Mouse (Mus musculus): ENCODE results near the gene Adgb. TPM values are rescaled to one million over a fixed set of nuclear protein-coding genes. Genes with fewer than 3 reads are reported as not detected.
A peak's percentile ranks its signal among the peaks of the same experiment; 100 is the strongest.
"Not testable (repeated sequence)": the region's sequence is repeated elsewhere in the genome, so short reads cannot be mapped to it uniquely, and the experiment has no call there.

Adgb gene
- 1 to 10 TPM in 1 of 2 experiments, under 1 TPM in 1; 0.80 to 1.1 TPM for total RNA-seq (2021)
- long read RNA-seq, experiment 1, result 0 reads
- long read RNA-seq, experiment 2, result 0 reads

DNA sequence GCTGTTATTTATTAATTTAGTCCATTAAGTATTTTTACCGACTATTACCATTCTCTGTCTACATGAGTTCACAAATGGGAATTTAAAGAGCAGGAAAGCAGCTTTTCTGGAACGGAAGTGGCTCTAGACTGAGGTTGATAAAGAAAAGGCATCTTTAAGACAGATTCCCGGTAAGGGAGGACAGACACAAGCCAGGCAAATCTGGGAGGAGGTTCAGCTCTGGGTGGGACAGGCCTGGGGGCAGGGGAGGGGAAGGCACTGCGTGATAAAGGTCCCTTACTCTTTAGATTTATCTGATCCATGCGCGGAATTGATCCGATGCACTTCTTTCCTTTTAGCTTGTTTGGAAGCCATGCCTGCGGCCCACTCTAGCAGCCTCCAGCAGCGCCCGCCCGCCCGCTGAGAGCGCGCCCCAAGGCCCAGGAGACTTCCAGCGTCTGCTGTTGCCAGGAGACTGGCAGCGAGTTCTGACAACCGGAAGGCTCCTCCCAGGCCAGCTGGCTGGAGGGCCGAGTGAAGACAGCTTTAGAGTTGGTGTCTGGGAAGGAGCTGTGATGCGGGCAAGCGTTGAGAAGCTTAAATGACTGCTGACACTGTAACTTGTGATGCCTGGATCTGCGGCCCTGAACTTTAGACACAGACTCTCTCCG lies at the start of gene Adgb:
Gene Adgb, minus strand, starts transcription at position 366 of the 650 bp plus-strand sequence.
- DNase-seq (ENCODE audit: low spot score in 2 of 2), result peak; percentile 35 to 47

DNA sequence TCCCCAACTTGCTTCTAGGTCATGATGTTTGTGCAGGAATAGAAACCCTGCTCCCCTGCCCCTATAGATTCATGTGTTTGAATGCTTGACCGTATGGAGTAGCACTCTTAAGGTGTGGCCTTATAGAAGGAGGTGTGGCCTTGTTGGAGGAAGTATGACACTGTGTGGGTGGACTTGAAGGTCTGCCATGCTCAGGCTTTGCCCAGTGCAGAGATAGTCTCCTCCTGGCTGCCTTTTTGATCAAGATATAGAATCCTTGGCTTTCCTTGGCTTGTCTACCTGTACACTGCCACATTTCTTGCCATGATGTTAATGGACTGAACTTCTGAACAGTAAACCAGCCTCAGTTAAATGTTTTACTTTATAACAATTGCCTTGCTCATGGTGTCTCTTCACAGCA lies 8.0 kb upstream of the Adgb start:
- no peak for DNase-seq (ENCODE audit: low spot score in 2 of 2)

DNA sequence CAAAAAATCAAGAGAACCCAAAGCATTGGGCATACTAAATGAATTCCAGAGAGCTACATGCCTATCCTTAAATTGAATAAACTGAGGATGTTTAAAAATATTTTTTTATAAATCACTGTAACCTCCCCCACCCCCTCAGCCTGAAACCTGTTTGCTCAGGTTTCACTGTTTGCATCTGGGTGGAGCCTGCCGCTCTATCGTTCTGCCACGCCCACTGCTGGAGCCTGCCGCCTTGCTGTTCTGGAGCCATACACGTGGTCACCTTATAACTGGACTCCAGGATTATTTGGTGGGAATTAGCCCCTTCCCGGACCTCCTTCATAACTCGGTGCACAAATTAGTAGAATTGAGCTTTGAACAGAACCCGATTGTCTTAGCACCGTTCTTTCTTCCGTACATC lies 5.3 kb upstream of the Adgb start:
- DNase-seq (ENCODE audit: low spot score in 2 of 2), result not testable (repeated sequence)

DNA sequence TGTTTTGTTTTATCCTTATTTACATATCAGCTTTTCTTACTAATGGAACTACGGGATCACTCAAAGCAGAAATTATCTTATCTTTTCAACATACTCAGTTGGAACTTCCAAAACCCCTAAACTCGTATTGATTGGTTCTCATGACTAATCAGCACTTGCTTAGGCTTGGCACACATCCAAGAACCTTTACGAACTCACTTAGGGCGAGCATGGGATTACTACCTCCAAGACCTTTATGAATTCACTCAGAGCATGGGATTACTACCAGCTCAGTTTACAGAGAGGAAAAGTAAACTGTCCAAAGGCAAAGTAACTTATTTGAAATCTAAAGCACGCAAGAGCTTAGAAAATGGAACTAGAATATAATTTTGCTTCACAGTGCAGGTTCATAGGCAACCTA lies 4.8 kb upstream of the Adgb start:
- DNase-seq (ENCODE audit: low spot score in 2 of 2), result no peak

DNA sequence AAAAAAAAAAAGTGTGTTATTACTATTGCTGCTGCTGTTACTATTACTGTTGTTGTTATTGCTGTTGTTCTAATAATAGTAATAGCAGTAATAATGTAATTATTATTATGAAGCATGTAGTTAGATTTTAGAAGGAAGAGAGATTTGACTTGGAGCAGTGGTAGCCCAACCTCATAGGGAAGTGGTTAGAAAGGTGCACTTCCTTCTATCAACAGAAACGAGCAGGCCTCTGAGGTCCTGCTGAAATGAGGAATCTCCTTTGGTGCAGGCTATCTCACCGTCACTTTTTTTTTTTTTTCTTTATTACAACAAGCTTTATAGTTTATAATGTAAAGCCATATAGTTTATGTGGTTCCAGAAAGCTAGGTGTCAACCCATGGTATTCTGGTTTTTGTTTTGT lies 4.4 kb upstream of the Adgb start:
- DNase-seq (ENCODE audit: low spot score in 2 of 2), result no peak

DNA sequence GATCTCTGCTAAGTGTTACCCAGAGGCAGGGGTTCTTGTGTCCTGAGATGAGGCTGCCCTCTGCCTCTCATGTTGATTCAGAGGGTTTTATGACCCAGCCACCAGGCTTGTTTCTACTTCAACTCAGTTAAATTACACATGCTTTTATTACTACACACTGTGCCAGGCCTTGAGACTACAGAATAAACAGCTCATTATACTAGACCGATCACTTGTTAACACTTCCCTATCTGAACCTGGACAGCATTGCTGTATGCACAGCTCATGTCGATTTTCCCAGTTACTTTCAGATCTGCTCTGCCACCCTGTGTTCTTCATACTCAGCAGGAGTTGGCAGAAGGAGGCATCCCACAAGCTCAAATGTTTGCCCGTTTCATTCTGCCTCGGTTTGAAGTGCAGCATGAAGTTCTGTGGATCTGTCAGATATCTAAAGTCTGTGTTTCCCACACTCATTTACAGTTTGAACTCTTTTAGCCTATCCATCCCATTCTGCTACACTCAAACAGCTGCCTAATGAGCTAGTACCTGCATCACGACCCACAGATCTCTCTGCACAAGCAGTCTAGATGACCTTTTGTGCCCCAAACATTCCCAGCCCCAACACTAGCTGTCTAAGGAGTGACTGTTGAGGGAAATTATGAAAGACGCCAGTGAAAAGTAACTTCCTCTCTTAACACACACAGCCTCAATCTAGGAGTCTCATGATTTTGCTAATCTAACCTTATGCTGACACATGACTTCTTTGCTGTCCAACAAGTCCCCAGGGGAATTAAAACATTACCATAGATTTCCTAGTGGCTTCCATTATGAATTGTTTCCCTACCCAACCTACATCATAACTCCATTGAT lies 3.2 kb downstream of the Adgb start:
- DNase-seq (ENCODE audit: low spot score in 2 of 2), result no peak

DNA sequence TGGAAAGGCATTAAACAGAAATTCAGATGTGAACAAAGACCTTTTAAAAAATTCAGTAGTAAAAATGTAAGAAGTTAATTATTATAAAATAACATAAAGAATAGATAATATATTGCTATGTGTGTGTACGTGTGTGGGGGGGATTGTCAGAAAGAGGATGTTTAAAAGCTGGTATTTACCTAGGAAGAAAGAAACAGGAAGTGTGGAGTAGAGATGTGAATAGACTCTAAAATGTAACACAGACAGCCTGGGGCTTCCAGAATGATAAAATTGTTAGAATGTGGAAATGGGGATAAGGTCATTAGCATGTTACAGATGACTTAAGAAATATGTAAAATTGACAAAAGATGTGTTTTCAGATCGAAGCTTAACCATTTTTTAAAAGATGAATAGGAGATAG lies 12.0 kb downstream of the Adgb start:
- DNase-seq (ENCODE audit: low spot score in 2 of 2), result no peak

DNA sequence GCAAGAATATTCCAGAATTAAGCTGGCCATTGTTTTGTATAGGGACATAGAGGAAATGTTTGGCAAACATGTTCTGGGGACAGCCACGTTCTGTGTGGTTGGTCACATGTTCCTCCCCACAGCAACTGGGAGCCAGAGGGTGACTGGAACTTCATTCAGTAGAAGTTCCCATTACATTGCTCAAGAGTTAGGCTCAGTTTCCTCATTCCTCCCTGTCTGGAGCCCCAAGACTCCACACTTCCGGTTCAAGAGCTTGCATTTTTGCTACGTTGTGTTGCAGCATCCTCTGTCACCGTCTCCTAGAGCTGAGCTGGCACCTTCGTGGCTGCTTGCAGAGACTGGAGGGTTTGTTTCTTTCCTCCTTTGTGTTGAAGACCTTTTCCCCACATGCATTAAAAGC lies 15.1 kb downstream of the Adgb start:
- DNase-seq (ENCODE audit: low spot score in 2 of 2), result no peak

DNA sequence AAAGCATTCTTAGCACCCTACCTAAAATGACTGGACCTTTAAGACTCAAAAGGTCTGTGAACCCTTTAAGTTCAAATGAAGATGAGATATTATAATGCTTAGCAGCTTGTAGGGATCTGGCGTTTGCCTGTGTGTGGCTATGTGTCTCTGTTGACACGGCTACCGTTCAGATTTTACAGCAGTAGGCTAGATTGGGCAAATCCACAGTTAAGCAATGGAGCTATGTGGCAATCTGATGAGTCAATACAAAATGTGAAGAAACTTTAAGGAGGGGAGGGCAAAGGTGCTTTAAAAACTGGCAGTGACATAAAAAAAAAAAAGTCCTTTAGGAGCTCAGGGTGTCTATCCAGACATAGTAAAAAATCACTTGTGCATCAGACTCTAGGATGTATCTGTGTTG lies 23.1 kb downstream of the Adgb start:
- peak in 1 of 2 experiments; percentile 39 for DNase-seq (ENCODE audit: low spot score in 2 of 2)

DNA sequence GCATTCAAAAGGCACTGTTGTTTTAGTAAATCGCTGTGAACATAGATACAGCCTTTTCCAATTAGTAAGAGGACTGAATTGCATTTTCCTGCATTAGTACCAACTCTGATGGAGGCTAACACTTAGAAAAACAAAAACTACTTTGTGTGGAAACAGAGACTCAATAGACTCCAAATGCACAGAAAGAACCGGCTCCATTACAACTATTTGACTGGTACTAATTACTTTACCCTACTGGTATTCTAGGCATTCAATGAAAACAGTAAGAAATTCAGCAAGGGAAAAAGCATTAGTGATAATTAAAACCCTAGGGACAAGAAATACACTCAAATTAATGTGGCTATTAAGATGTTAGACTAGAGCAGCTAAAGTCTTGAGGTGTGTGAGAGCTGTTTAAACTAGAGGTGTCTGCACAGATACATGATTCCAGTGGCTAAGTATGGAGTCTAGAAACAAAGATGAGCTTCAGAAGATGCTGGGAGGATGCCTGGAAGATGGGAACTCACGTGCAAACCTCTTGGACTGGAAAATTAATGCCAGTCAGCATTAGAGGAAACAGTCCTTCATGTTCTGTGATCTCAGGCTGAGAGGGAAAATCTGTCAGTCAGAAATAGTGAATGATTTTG lies 27.2 kb downstream of the Adgb start:
- DNase-seq (ENCODE audit: low spot score in 2 of 2), result no peak

DNA sequence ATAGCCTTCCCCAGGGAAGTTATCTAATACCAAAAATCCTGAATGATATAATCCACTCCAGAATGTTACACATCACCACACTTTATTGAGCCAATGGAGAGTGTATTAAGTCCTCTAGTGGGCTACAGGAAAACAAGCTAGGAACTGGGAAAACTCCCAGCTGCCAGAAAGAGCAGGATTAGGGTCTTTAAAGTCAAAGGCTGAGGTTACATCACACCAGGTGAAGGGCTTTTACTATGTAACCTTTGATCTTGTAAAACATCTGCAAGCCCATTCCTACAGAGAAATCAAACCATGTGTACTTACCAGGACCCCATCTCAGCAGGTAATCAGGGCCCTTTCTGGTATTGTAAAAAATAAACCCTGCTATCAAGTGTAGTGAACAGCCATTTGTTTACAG lies 28.6 kb downstream of the Adgb start:
- DNase-seq (ENCODE audit: low spot score in 2 of 2), result no peak

DNA sequence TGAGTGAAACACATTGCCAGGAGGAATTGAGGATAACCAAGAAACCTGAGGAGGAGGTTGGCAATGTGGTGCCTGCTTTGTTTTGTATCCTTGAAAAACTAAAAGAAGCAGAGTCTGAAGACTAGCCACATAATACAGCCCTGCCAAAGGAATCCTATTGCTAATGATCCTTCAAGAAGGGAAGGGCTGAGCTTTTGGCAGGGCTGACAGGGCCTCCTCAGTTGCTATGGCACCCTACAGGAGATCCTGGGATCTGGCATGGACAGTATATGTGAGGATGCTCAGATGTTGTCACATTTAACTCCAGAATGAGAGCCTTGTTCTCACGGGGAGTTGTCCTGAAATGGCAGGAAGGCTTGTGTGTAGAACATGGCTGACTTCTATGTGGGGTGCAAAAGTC lies 37.1 kb downstream of the Adgb start:
- DNase-seq (ENCODE audit: low spot score in 2 of 2), result no peak

DNA sequence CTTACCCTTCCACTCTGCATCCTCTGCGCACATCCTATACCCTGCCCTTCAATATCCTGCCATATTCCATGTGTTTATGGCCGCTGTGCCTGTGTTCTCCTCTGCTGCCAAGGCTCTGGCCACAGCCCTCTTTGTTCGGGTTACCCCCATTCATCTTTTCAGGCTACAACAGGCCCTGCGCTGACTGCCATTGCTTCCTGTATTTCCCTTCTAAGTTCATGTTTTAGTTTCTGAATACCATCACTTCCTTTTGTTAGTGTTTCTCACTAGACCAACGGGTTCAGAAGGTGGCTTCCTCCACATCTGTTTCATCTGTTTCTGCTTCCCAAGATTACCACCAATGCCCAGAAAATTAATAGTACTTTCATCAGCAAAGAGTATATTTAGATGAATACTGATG lies 42.5 kb downstream of the Adgb start:
- no peak for DNase-seq (ENCODE audit: low spot score in 2 of 2)

DNA sequence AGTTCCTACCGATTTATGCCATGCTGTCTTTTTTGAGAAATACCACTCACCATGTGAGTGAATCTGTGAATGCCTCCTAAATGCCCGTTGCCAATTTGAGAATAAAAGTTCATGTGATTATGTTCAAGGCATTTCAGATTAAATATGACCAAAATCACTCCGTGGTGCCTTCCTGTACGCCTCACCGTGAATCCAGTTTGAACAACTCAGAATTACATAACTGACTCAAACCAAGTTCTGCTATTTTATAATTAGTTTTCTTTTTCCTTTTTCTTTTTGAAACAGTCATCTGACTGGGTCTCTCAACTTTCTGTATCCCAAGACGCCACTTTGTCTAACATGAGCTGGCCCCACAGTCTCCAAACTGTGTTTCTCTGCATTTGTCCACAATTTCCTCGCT lies 43.1 kb downstream of the Adgb start:
- no peak for DNase-seq (ENCODE audit: low spot score in 2 of 2)

DNA sequence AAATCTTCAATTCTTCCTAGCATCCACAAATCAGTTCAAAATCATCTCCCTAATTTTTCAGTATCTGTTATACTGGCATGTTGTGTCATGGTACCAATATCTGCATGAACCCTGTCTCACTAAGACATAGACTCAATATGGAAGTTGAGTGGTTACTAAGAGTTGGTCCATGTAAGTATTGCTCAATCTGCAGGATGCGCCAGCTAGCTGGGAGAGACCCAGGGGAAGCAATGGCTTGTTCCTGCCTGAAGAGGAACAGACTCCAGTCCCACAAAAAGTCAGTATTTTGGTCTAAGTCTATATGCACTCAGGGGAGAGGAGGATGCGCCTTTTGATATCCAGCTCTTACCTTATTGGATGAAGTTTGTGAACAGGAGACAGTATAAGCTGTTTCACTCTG lies 47.7 kb downstream of the Adgb start:
- DNase-seq (ENCODE audit: low spot score in 2 of 2), result no peak

DNA sequence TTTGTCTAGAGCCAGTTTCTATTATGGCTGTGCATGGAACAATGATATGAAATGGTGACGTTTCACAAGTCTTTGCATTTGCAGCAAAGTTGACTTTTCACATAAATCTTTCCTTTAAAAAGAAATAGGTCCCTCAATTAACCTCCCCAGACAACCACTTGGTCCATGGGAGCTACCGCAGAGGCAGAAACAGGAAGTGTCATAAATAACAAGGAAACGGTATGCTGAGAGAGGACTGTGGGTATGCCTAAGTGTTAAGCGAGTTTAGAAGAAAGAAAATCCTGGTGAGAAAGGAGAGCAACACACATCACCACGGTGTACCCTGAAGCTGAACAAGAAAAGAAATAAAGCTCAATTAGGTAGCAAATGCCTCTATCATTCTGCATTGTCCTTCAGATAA lies 61.1 kb downstream of the Adgb start:
- no peak for DNase-seq (ENCODE audit: low spot score in 2 of 2)

DNA sequence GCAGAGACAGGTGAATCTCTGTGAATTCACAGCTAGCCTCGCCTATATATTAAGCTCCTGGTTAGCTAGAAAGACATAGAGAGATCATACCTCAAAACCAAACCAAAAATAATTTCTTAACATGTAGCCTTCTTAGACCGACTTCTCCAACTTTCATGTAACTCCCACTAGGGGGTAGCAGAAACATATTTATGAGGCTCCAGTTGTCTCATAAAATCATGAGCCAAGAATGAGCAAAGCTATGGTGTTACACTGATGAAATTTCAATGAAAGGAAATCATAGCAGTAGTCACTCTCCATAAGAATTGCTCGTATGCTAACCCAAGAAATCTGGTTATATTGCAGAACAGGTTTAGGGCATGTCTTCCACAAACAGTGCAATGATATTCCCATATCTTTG lies 64.0 kb downstream of the Adgb start:
- DNase-seq (ENCODE audit: low spot score in 2 of 2), result no peak

DNA sequence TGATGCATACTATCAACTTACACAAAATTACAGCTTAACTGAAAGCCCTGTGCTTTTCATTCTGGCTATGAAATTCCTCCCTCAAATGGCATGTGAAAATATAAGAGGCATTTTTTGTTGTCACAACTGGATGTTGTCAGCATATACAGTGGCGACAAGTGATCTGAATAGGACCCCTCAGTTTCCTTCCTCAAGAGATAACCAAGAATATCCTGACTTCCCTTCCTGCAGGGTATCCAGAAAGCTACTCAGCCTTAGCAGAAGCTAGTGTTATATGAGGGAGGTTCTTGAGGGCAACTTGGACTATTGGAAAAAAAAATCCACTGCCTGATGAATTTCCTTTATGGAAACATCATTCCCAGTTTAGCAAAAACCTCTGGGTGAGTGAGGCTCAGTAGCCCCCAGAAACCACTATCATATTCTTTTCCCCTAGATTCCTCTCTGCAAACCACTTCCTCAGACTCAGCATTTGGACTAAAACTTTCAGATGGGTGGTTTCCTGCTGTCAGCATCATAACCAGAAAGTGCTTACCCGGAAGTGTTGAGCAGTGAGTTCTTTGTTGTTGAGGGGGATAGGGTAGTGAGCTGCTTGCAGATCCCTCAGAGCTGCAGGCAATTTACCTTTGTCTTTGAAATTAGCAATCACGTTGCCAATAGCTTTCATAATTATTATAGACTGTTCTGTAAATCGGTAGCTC lies 76.2 kb downstream of the Adgb start:
- DNase-seq (ENCODE audit: low spot score in 2 of 2), result no peak

DNA sequence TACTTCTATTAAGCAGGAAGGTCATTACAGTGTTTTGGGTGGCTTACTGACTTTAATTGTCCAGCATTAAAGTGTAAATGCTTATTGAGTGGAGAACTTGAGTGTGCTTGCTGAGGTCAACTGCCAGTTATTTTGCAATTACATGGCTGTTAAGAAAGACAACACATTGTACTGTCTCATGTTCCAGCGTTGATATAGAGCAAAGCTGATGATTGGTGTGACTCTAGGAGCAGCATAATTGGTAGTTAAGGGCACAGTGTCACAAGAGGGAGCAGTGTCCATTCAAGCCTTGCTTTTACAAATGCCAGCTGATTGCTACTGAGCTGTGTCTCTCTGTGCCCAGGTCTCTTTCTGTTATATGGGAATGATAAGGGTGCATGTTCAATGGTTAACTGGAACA lies 97.5 kb downstream of the Adgb start:
- DNase-seq (ENCODE audit: low spot score in 2 of 2), result no peak

DNA sequence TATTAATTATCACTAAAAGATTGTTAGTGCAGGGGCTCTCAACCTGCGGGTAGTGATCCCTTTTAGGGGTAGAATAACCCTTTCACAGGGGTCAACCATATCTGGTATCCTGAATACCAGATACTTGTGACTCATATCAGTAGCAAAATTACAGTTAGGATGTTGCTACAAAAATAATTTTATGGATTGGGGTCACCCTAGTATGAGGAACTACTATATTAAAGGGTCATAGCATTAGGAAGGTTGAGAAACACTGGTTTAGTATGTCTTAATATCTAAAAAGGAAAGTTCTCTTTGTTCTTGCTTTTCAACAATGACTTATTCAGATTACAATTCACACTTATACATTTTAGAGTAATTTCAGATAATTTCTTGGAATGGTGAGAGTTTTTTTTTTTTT lies 108.1 kb downstream of the Adgb start:
- no peak for DNase-seq (ENCODE audit: low spot score in 2 of 2)

DNA sequence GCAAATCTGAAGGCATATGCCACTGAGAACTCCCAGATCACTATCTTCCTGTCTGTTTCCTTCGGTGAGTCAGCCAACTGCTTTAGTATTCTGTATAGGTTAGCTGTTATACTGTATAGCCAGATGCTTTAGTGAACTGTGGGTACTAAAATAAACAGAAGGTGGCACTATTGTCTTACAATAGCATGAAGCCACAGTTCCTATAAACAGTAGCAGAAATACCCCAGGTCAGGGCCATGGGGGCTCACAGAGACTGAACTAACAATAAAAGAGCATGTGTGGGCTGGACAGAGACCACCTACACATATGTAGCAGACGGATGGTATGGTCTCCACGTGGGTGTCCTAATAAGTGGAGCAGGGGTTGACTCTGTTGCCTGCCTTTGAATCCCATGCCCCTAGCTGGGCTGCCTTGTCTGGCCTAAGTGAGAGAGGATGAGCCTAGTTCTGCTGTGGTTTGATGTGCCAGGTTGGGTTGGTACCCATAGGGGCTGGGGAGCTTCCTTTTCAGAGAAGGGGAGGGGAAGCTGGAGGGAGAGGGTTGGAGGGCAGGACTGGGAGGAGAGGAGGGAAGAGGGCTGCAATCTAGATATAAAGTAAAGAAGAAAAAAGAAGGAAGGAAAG lies 116.4 kb downstream of the Adgb start:
- no peak for DNase-seq (ENCODE audit: low spot score in 2 of 2)

Data from adrenal gland, adult 18-20 months (tissue).